Mouse (Mus musculus) heart, embryonic 16.5 days (tissue): Measurements from ENCODE around the gene Ctbp2. TPM values are rescaled to one million over a fixed set of nuclear protein-coding genes. Genes with fewer than 3 reads are reported as not detected.

Experiments used
- ATAC-seq: fragments of 200-750 bp; cut with Nextera tagmentation; replicated peaks from 2 replicates; pipeline ENCODE4 v1.8.0; 2017; ENCODE audit warnings: moderate number of reproducible peaks; ENCODE audit not compliant: insufficient read depth, low FRiP score; ENCODE audit errors: extremely low read depth
- H3K27ac ChIP-seq: fragments of 300-500 bp; sonication (generic); 2 replicates; pipeline ENCODE4 v1.5.1; 2014; ENCODE audit warnings: mild to moderate bottlenecking, low read length, control low read depth, moderate library complexity
- H3K27me3 ChIP-seq: fragments of 300-500 bp; sonication (generic); 2 replicates; pipeline ENCODE4 v1.6.1; 2014; ENCODE audit warnings: low read length, mixed read lengths; ENCODE audit not compliant: control insufficient read depth, insufficient read depth
- H3K36me3 ChIP-seq: fragments of 300-500 bp; sonication (generic); 2 replicates; pipeline ENCODE4 v1.6.1; 2014; ENCODE audit not compliant: control insufficient read depth, insufficient read depth
- H3K4me1 ChIP-seq: fragments of 300-500 bp; sonication (generic); 2 replicates; pipeline ENCODE4 v1.6.1; 2014; ENCODE audit warnings: low read length, mixed read lengths; ENCODE audit not compliant: control insufficient read depth, insufficient read depth
- H3K4me2 ChIP-seq: fragments of 300-500 bp; sonication (generic); 2 replicates; pipeline ENCODE4 v1.6.1; 2014; ENCODE audit warnings: low read depth, mild to moderate bottlenecking, control low read depth, low read length
- H3K4me3 ChIP-seq: fragments of 300-500 bp; sonication (generic); 2 replicates; pipeline ENCODE4 v1.5.1; 2014; ENCODE audit warnings: mild to moderate bottlenecking, control low read depth, low read length
- H3K9ac ChIP-seq: fragments of 300-500 bp; sonication (generic); 2 replicates; pipeline ENCODE4 v1.6.1; 2014; ENCODE audit warnings: low read length, control low read depth
- H3K9me3 ChIP-seq: fragments of 300-500 bp; sonication (generic); replicated peaks from 2 replicates; pipeline ENCODE4 v1.6.1; 2016; ENCODE audit warnings: low read length; ENCODE audit not compliant: control insufficient read depth
- WGBS: fragments of 180-500 bp; shearing (Covaris S2); extraction: QIAGEN DNeasy Blood & Tissue Kit; methylation state at CpG from one replicate; pipeline ENCODE4 v1.1.7; 2014; 5-methylcytosine and 5-hydroxymethylcytosine counted together
- polyA plus RNA-seq: library from polyadenylated mRNA; unstranded; fragments of >200 nt; fragmentation: Nextera tagmentation; extraction: Ambion mirVana; gene quantifications from 2 replicates; pipeline ENCODE4 v1.2.1, GENCODE M21; 2015

The Ctbp2 gene
- polyA plus RNA-seq, 1 experiment from 2014 or later, result 44.6 TPM

GRCm38 (mm10) chr7:133060170-133060569, 64.0 kb downstream of the Ctbp2 start:
- Histone ChIP-seq H3K9ac (no peak overlapping the region), H3K9me3 (no peaks in the 10 kb centered on the region), H3K27me3 (no peaks in the 10 kb centered on the region), H3K4me3 (no peak overlapping the region), H3K27ac (no peak overlapping the region), H3K36me3 (peaks cover 5% of the 10 kb centered on the region; the same call in 1 of the 2 replicates), H3K4me1 (peaks cover 32% of the 10 kb centered on the region), H3K4me2 (no peak overlapping the region)
- 85% methylated on average over 6 of the region's 6 CpGs for WGBS
- ATAC-seq, result no peak

GRCm38 (mm10) chr7:133059517-133060104, 64.5 kb downstream of the Ctbp2 start:
- H3K9ac ChIP-seq, result 0 out of 2 replicates have a peak overlapping the region, but pooled peaks have one; percentile 17
- WGBS, result 50% methylated on average over 9 of the region's 9 CpGs
- no peak overlapping the region for H3K4me3 ChIP-seq
- no peaks in the 10 kb centered on the region for H3K27me3 ChIP-seq
- no peak overlapping the region for H3K4me2 ChIP-seq
- H3K4me1 ChIP-seq, result peaks cover 32% of the 10 kb centered on the region
- no peaks in the 10 kb centered on the region for H3K9me3 ChIP-seq
- peaks cover 5% of the 10 kb centered on the region; the same call in 1 of the 2 replicates for H3K36me3 ChIP-seq
- ATAC-seq, result no peak
- H3K27ac ChIP-seq, result peak overlapping the region; percentile 74

- no peaks in the 10 kb centered on the region for H3K27me3 ChIP-seq
- H3K9ac ChIP-seq, result no peak overlapping the region
- ATAC-seq, result 0 out of 2 replicates have a peak, but pooled peaks have one; percentile 6
- no peaks in the 10 kb centered on the region for H3K9me3 ChIP-seq
- peaks cover 4% of the 10 kb centered on the region; the same call in 1 of the 2 replicates for H3K36me3 ChIP-seq
- peak overlapping the region; percentile 74 for H3K27ac ChIP-seq
- peak overlapping the region; percentile 8; the same call in 1 of the 2 replicates for H3K4me2 ChIP-seq
- WGBS, result 21% methylated on average over 6 of the region's 6 CpGs
- peaks cover 32% of the 10 kb centered on the region for H3K4me1 ChIP-seq
- no peak overlapping the region for H3K4me3 ChIP-seq
These were observed 65.0 kb downstream of the Ctbp2 start for GRCm38 (mm10) chr7:133059150-133059509.

- ATAC-seq, result peak; percentile 74
- H3K9ac ChIP-seq, result no peak overlapping the region
- peak overlapping the region; percentile 77 for H3K27ac ChIP-seq
- WGBS, result 49% methylated on average over 12 of the region's 12 CpGs
- H3K27me3 ChIP-seq, result no peaks in the 10 kb centered on the region
- no peak overlapping the region for H3K4me3 ChIP-seq
- H3K4me1 ChIP-seq, result peaks cover 33% of the 10 kb centered on the region
- peak overlapping the region; percentile 8; the same call in 1 of the 2 replicates for H3K4me2 ChIP-seq
- H3K36me3 ChIP-seq, result peaks cover 2% of the 10 kb centered on the region; the same call in 1 of the 2 replicates
- no peaks in the 10 kb centered on the region for H3K9me3 ChIP-seq
These were observed 65.5 kb downstream of the Ctbp2 start for GRCm38 (mm10) chr7:133058496-133059149.

GRCm38 (mm10) chr7:133056924-133057323, 67.2 kb downstream of the Ctbp2 start:
- peaks cover 47% of the 10 kb centered on the region for H3K4me1 ChIP-seq
- ATAC-seq, result no peak
- no peaks in the 10 kb centered on the region for H3K9me3 ChIP-seq
- H3K27ac ChIP-seq, result no peak overlapping the region
- H3K9ac ChIP-seq, result no peak overlapping the region
- no peaks in the 10 kb centered on the region for H3K27me3 ChIP-seq
- H3K4me3 ChIP-seq, result no peak overlapping the region
- peaks cover 7% of the 10 kb centered on the region; the same call in 1 of the 2 replicates for H3K36me3 ChIP-seq
- WGBS, result 90% methylated on average over 8 of the region's 8 CpGs
- no peak overlapping the region for H3K4me2 ChIP-seq

- Histone ChIP-seq H3K4me3 (no peak overlapping the region), H3K9ac (no peak overlapping the region), H3K27ac (no peak overlapping the region), H3K27me3 (no peaks in the 10 kb centered on the region), H3K4me1 (peaks cover 39% of the 10 kb centered on the region), H3K9me3 (no peaks in the 10 kb centered on the region), H3K4me2 (no peak overlapping the region), H3K36me3 (peaks cover 7% of the 10 kb centered on the region; the same call in 1 of the 2 replicates)
- no peak for ATAC-seq
- WGBS, result 94% methylated on average over 5 of the region's 5 CpGs
These were observed 69.7 kb downstream of the Ctbp2 start for GRCm38 (mm10) chr7:133054486-133054885.

GRCm38 (mm10) chr7:133053757-133054156, 70.4 kb downstream of the Ctbp2 start:
- H3K4me1 ChIP-seq, result peaks cover 32% of the 10 kb centered on the region

GRCm38 (mm10) chr7:133052819-133053218, 71.3 kb downstream of the Ctbp2 start:
- Histone ChIP-seq H3K9ac (no peak overlapping the region; the same call in 1 of the 2 replicates), H3K4me2 (no peak overlapping the region), H3K4me3 (no peak overlapping the region), H3K9me3 (no peaks in the 10 kb centered on the region), H3K27ac (peak overlapping the region; percentile 85), H3K27me3 (no peaks in the 10 kb centered on the region), H3K36me3 (peaks cover 7% of the 10 kb centered on the region; the same call in 1 of the 2 replicates), H3K4me1 (peaks cover 31% of the 10 kb centered on the region)
- peak; percentile 75; the same call in 1 of the 2 replicates for ATAC-seq
- 53% methylated on average over 8 of the region's 8 CpGs for WGBS

More at GRCm38 (mm10) chr7:133053757-133054156, 70.4 kb downstream of the Ctbp2 start:
- no peaks in the 10 kb centered on the region for H3K27me3 ChIP-seq
- H3K27ac ChIP-seq, result peak overlapping the region; percentile 85
- 84% methylated on average over 9 of the region's 9 CpGs for WGBS
- H3K4me2 ChIP-seq, result no peak overlapping the region
- ATAC-seq, result no peak
- no peaks in the 10 kb centered on the region for H3K9me3 ChIP-seq
- H3K9ac ChIP-seq, result no peak overlapping the region
- H3K36me3 ChIP-seq, result peaks cover 7% of the 10 kb centered on the region; the same call in 1 of the 2 replicates
- H3K4me3 ChIP-seq, result no peak overlapping the region

- no peak overlapping the region for H3K4me2 ChIP-seq
- peaks cover 27% of the 10 kb centered on the region for H3K4me1 ChIP-seq
- ATAC-seq, result no peak
- WGBS, result 65% methylated on average over 6 of the region's 6 CpGs
- H3K36me3 ChIP-seq, result peaks cover 5% of the 10 kb centered on the region; the same call in 1 of the 2 replicates
- H3K27ac ChIP-seq, result no peak overlapping the region
- no peak overlapping the region for H3K9ac ChIP-seq
- no peaks in the 10 kb centered on the region for H3K27me3 ChIP-seq
- no peak overlapping the region for H3K4me3 ChIP-seq
- H3K9me3 ChIP-seq, result no peaks in the 10 kb centered on the region
These were observed 73.5 kb downstream of the Ctbp2 start for GRCm38 (mm10) chr7:133050681-133051080.
